Comparison of ENCODE assay signal across 8 mouse cellular contexts in genomic region chr7:116442226-116442625, GRCm38 (mm10). TPM values are rescaled to one million over a fixed set of nuclear protein-coding genes. Genes with fewer than 3 reads are reported as not detected.
A peak's percentile ranks its signal among the peaks of the same experiment; 100 is the strongest.
DNase-seq lines count a peak whose midpoint lies in the region; ATAC-seq and TF ChIP-seq lines count a peak whose summit lies in the region.

No protein-coding gene starts in this region.

- H3K4me1 ChIP-seq in cerebellum, adult 2 months (ENCODE audit: control insufficient read depth, insufficient read depth, low read length): no peaks in the 10 kb centered on the region; the same call in 1 of the 2 replicates
- H3K4me1 ChIP-seq in cortical plate, adult 2 months (ENCODE audit: control insufficient read depth, insufficient read depth, low read length): peaks cover 3% of the 10 kb centered on the region
- peaks cover 15% of the 10 kb centered on the region for H3K4me1 ChIP-seq in intestine, embryonic 16.5 days (ENCODE audit: control insufficient read depth, insufficient read depth, low read length)
- H3K4me1 ChIP-seq in midbrain, embryonic 10.5 days: peaks cover 34% of the 10 kb centered on the region

- H3K9me3 ChIP-seq in intestine, embryonic 16.5 days (ENCODE audit: control insufficient read depth, low read length): no peaks in the 10 kb centered on the region
- H3K9me3 ChIP-seq in midbrain, embryonic 10.5 days (replicated peaks): no peaks in the 10 kb centered on the region; the same call in 1 of the 2 replicates

- H3K9ac ChIP-seq in intestine, embryonic 16.5 days (ENCODE audit: low read depth, low read length): peak overlapping the region; percentile 94

- TF ChIP-seq POLR2A in cerebellum, adult 2 months (IDR thresholded peaks at IDR 0.05; ENCODE audit: borderline replicate concordance, insufficient read depth, low read length): no peak
- no peak for TF ChIP-seq POLR2A in cortical plate, adult 2 months (IDR thresholded peaks at IDR 0.05; ENCODE audit: extremely low read depth, insufficient read depth, low read length)

- H3K27me3 ChIP-seq in cerebellum, adult 2 months (ENCODE audit: control insufficient read depth, insufficient read depth, low read length): no peaks in the 10 kb centered on the region
- H3K27me3 ChIP-seq in intestine, embryonic 16.5 days (replicated peaks; ENCODE audit: control insufficient read depth, insufficient read depth, low read length): no peaks in the 10 kb centered on the region
- no peaks in the 10 kb centered on the region for H3K27me3 ChIP-seq in midbrain, embryonic 10.5 days (ENCODE audit: low read depth, poor library complexity, severe bottlenecking)

- H3K4me2 ChIP-seq in intestine, embryonic 16.5 days (ENCODE audit: low read depth, low read length): peak overlapping the region; percentile 79

- peak overlapping the region; percentile 87 for H3K4me3 ChIP-seq in cerebellum, adult 2 months (replicated peaks; ENCODE audit: insufficient read depth, low read depth, low read length)
- peak overlapping the region; percentile 76 for H3K4me3 ChIP-seq in cortical plate, adult 2 months (ENCODE audit: insufficient read depth, low read length)
- peak overlapping the region; percentile 99 for H3K4me3 ChIP-seq in intestine, embryonic 16.5 days (ENCODE audit: low read length)
- H3K4me3 ChIP-seq in midbrain, embryonic 10.5 days: peak overlapping the region; percentile 96

- no peak for ATAC-seq in intestine, embryonic 16.5 days

- no peaks in the 10 kb centered on the region for H3K36me3 ChIP-seq in intestine, embryonic 16.5 days (ENCODE audit: control insufficient read depth, insufficient read depth, low read length)
- peaks cover 17% of the 10 kb centered on the region for H3K36me3 ChIP-seq in midbrain, embryonic 10.5 days

- no peak overlapping the region for H3K27ac ChIP-seq in cerebellum, adult 2 months (ENCODE audit: insufficient read depth, low read length)
- H3K27ac ChIP-seq in cortical plate, adult 2 months (ENCODE audit: insufficient read depth, low read length): no peak overlapping the region
- peak overlapping the region; percentile 97 for H3K27ac ChIP-seq in intestine, embryonic 16.5 days (ENCODE audit: low read length)
- peak overlapping the region; percentile 97 for H3K27ac ChIP-seq in midbrain, embryonic 10.5 days (replicated peaks)

- WGBS in cerebellum, adult 2 months: under 1% methylated on average over 7 of the region's 7 CpGs
- 5% methylated on average over 7 of the region's 7 CpGs for WGBS in intestine, embryonic 16.5 days
- WGBS in midbrain, embryonic 10.5 days: 8% methylated on average over 7 of the region's 7 CpGs

- TF ChIP-seq CTCF in cerebellum, adult 2 months (IDR thresholded peaks at IDR 0.05; ENCODE audit: borderline replicate concordance, insufficient read depth, low read depth, low read length): no peak
- no peak for TF ChIP-seq CTCF in cortical plate, adult 2 months (IDR thresholded peaks at IDR 0.05; ENCODE audit: extremely low read depth, insufficient read depth, low read length)

- DNase-seq in cerebellum, adult 2 months: no peak
- DNase-seq in cerebellum, adult 11 months: no peak
- peak; percentile 13 for DNase-seq in midbrain, embryonic 10.5 days (ENCODE audit: low spot score)
- DNase-seq in spleen, postnatal 4 days (ENCODE audit: low spot score in 2 of 2): no peak
- DNase-seq in layer of hippocampus, postnatal 14 days (ENCODE audit: low spot score in 2 of 2): no peak
- no peak for DNase-seq in layer of hippocampus, postnatal 36 days

RNA-seq across cellular contexts. Expression of gene Pik3c2a, which starts 1.0 kb away (rescaled TPM):
- polyA plus RNA-seq in cerebellum, adult 2 months (2012; rRNA removed): 19.6 and 20.0 TPM in 2 replicates
- polyA plus RNA-seq in cortical plate, adult 2 months (2012; rRNA removed): 14.0 and 16.5 TPM in 2 replicates
- polyA plus RNA-seq in intestine, embryonic 16.5 days (2015; fragmentation: Nextera tagmentation; extraction: Ambion mirVana): 22.7 and 23.2 TPM in 2 replicates
- 23.2 and 28.6 TPM in 2 replicates for polyA plus RNA-seq in midbrain, embryonic 10.5 days (2016; fragmentation: Nextera tagmentation; extraction: Ambion mirVana)
- total RNA-seq in layer of hippocampus, postnatal 14 days (2021): 10 to 100 TPM; 26.6 to 33.3 TPM
- total RNA-seq in layer of hippocampus, postnatal 36 days (2021): 10 to 100 TPM; 28.5 to 30.0 TPM

Comparison
In these comparisons a context has a peak if more than half of its experiments do, and no peak if none do; other contexts are left out.
1. H3K27ac ChIP-seq: peak in intestine, embryonic 16.5 days (single experiment) and midbrain, embryonic 10.5 days (single experiment); none in cerebellum, adult 2 months (single experiment) and cortical plate, adult 2 months (single experiment).
2. Peak in every context shown above with its lines, with median percentiles within 50 percentile points of each other: H3K4me3 ChIP-seq.